Mouse (Mus musculus) heart, postnatal 25 days (tissue): ENCODE measurements around the gene B4galt4. TPM values are rescaled to one million over a fixed set of nuclear protein-coding genes. Genes with fewer than 3 reads are reported as not detected.
A peak's percentile ranks its signal among the peaks of the same experiment; 100 is the strongest.

Experiments
- DNase-seq: peaks from one replicate; pipeline ENCODE4 v3.0.0; 2022; ENCODE audit warnings: low spot score
- intact Hi-C: fragments of 180-260 bp; cut with DNase I; formaldehyde crosslinking; loops from one replicate; pipeline ENCODE4 v1.15.1; 2025
- total RNA-seq, 2 experiments: library from RNA; stranded (reverse); gene quantifications; 2 replicates each; pipeline ENCODE4 v1.2.3; 2021

Gene B4galt4
- total RNA-seq, 2 experiments from 2014 or later, result 9.2 to 11.0 TPM

GRCm38 (mm10) chr16:38724256-38724655 is 17.8 kb upstream of the B4galt4 start:
- intact Hi-C loops, result loop anchor here (10.0 kb wide), 1 partner anchor 189 kb away; no protein-coding TSS in a partner anchor
- no peak for DNase-seq

GRCm38 (mm10) chr16:38724974-38725373 is 17.1 kb upstream of the B4galt4 start:
- intact Hi-C loops, result loop anchor here (10.0 kb wide), 1 partner anchor 190 kb away; no protein-coding TSS in a partner anchor

GRCm38 (mm10) chr16:38728576-38729132 is 13.4 kb upstream of the B4galt4 start:
- DNase-seq, result no peak
- intact Hi-C loops, result loop anchor here (10.0 kb wide), 1 partner anchor 194 kb away; no protein-coding TSS in a partner anchor

More at GRCm38 (mm10) chr16:38724974-38725373, 17.1 kb upstream of the B4galt4 start:
- DNase-seq, result peak; percentile 60

- DNase-seq, result no peak
- intact Hi-C loops, result loop anchor here (10.0 kb wide), 1 partner anchor 194 kb away; no protein-coding TSS in a partner anchor
Observed at GRCm38 (mm10) chr16:38729139-38729538, 12.9 kb upstream of the B4galt4 start.

GRCm38 (mm10) chr16:38729610-38730288 is 12.3 kb upstream of the B4galt4 start:
- intact Hi-C loops, result loop anchor here (2.0 to 10.0 kb wide), 2 partner anchors 27 to 195 kb away; no protein-coding TSS in a partner anchor
- no peak for DNase-seq

- DNase-seq, result no peak
- intact Hi-C loops, result loop anchor here (2.0 kb wide), 1 partner anchor 26 kb away; no protein-coding TSS in a partner anchor
Observed at GRCm38 (mm10) chr16:38730921-38731320, 11.1 kb upstream of the B4galt4 start.

GRCm38 (mm10) chr16:38741204-38741903 is 710 bp upstream of the B4galt4 start:
- DNase-seq, result no peak
- intact Hi-C loops, result no loop called here

- intact Hi-C loops, result no loop called here
- DNase-seq, result no peak
Observed at GRCm38 (mm10) chr16:38742659-38743131, 631 bp downstream of the B4galt4 start.

GRCm38 (mm10) chr16:38743941-38744673 is 2.0 kb downstream of the B4galt4 start:
- intact Hi-C loops, result no loop called here
- no peak for DNase-seq

GRCm38 (mm10) chr16:38750803-38751202 is 8.7 kb downstream of the B4galt4 start:
- no peak for DNase-seq
- intact Hi-C loops, result no loop called here

- intact Hi-C loops, result no loop called here
- no peak for DNase-seq
Observed at GRCm38 (mm10) chr16:38753631-38754030, 11.6 kb downstream of the B4galt4 start.

- DNase-seq, result no peak
- intact Hi-C loops, result loop anchor here (2.0 kb wide), 1 partner anchor 25 kb away; no protein-coding TSS in a partner anchor
Observed at GRCm38 (mm10) chr16:38755452-38756176, 13.6 kb downstream of the B4galt4 start.

- intact Hi-C loops, result loop anchor here (2.0 kb wide), 1 partner anchor 25 kb away; no protein-coding TSS in a partner anchor
- DNase-seq, result no peak
Observed at GRCm38 (mm10) chr16:38756177-38756503, 14.1 kb downstream of the B4galt4 start.

- intact Hi-C loops, result loop anchor here (2.0 kb wide), 1 partner anchor 26 kb away; no protein-coding TSS in a partner anchor
- DNase-seq, result no peak
Observed at GRCm38 (mm10) chr16:38756572-38756971, 14.5 kb downstream of the B4galt4 start.

GRCm38 (mm10) chr16:38757626-38758025 is 15.6 kb downstream of the B4galt4 start:
- DNase-seq, result no peak
- intact Hi-C loops, result loop anchor here (2.0 kb wide), 1 partner anchor 27 kb away; no protein-coding TSS in a partner anchor

- intact Hi-C loops, result no loop called here
Observed at GRCm38 (mm10) chr16:38758104-38758861, 16.2 kb downstream of the B4galt4 start.

GRCm38 (mm10) chr16:38760239-38760638 is 18.2 kb downstream of the B4galt4 start:
- no peak for DNase-seq

More at GRCm38 (mm10) chr16:38758104-38758861, 16.2 kb downstream of the B4galt4 start:
- peak; percentile 47 for DNase-seq

GRCm38 (mm10) chr16:38760834-38761375 is 18.8 kb downstream of the B4galt4 start:
- no peak for DNase-seq
- intact Hi-C loops, result loop anchor here (5.0 kb wide), 1 partner anchor 51 kb away; no protein-coding TSS in a partner anchor

More at GRCm38 (mm10) chr16:38760239-38760638, 18.2 kb downstream of the B4galt4 start:
- intact Hi-C loops, result loop anchor here (5.0 kb wide), 1 partner anchor 52 kb away; no protein-coding TSS in a partner anchor
